Mouse (Mus musculus) yolk sac, embryonic 10.5 days (tissue): ENCODE measurements at regions not wholly inside any gene's neighbourhood (a gene's known extent, or its start where the extent isn't known, plus 50 kb on each side); places are given as distances from the start of the nearest gene placed in this dataset.

Experiments
- DNase-seq: peaks from one replicate; pipeline ENCODE4 v3.0.0-alpha.2; 2017; ENCODE audit warnings: low spot score

DNA sequence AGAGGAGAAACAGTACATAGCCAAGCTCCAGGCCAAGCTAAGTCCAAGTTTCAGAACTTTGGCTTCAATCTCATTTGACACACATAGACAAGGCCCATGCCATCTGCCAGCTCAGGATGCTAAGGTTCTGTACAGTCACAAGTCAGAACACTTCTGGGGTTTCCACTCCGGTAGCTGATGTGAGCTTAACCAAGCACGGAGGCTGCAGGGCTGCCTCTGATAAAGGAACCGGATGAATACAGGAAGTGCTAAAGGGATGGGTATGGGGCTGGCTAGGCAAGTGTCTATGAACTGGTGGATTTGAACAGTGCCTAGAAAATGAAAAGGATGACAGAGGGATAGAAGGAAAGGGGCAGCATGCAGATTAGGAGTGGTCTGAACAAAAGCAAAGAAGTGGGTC lies 75.4 kb upstream of the Vldlr start:
- DNase-seq, result no peak

DNA sequence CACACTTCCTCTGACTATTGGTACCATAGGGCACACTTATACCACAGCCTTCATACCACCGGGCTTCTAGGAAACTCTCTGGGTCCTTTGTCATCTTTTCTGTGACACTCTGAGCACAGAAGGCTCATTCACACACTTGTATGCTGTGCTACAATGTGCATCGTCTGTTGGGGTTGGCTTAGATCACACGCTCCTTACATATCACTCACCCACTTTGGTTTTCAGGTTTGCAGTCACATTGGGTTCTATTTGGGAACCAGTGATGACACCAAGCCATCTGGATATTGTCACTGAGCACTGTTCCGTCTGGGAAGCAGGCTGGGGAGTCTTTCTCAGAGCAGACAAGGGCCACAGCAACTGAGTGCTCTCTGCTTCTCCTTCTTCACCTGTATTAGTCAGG lies 74.1 kb upstream of the Vldlr start:
- DNase-seq, result no peak

DNA sequence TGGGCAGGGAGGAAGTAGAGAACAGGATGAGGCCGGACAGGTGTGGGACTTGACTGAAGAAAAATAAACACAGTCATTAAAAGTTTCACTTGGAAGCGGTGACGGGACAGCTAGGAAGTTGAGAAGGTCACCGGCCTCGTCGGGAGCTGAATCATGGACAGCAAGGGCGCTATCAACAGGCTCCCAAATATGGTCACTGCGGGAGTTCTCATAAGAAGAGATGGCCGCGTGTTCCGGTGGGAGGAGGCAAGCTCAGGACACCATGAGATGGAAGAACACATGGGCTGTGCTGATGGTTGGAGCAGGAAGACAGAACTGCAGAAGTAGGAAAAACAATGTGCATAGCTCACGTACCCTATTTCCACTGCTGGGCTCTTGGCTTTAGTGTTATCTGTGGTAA lies 68.9 kb upstream of the Vldlr start:
- no peak for DNase-seq

DNA sequence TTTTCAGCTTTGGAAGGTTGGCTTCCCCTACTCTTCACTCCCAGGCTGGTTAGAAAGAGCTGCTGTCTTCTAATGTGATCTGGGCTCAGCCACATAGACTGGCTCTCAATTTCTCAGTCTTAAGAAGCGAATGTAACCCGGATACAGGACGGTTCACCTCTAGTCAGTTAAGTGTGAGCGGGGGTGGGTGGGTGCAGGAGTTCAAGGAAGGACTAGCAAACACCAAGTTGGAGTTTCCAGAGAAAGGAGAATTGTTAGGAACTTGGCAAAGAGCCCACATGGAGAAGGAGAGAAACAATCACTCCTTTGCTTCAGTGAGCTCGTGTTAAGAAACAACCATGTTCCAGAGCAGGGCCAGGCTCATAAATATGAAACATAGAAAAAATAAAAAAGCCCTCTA lies 68.0 kb upstream of the Vldlr start:
- no peak for DNase-seq

DNA sequence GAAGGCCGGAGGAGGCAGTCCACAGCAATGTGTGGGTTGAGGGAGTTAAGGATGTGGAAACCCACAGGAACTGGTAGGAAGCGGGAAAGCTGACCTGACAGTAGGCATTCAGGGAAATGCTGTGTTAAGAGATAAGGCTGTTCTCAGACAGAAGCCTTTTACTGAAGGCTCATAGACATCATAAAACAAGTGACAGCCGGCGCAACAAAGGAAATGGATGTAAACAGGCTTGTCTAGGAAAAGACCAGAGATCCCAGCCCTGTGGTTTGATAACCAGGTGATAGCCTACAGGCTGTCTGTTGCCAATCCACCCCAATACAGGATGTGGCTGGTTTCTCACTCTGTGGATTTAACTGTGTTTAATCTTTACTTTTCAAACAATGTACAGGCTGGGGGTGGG lies 66.7 kb upstream of the Vldlr start:
- DNase-seq, result no peak

DNA sequence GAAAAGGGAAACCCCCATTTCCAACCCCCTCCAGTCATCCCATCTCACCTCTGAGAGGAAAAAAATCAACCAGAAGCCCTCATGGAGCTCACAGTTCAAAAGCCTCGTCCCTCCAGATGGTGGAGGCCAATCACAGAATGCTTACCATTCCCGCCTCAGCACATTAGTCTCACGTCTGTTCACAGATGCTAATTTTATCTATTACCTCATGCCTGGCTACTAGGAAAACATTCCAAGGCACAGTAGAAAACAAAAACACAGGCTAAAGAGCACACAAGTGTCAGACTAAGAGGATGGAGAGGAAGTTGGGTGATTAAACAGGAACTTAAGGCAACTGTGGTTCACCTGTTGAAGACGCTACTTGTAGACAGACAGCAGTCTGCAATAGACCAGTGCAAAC lies 54.4 kb upstream of the Vldlr start:
- no peak for DNase-seq
